Mouse (Mus musculus) adrenal gland, adult 8-10 months (tissue): ENCODE measurements around the gene Snrnp35. TPM values are rescaled to one million over a fixed set of nuclear protein-coding genes. Genes with fewer than 3 reads are reported as not detected.

Experiments
- DNase-seq: peaks from one replicate; pipeline ENCODE4 v3.0.0; 2022
- total RNA-seq, 4 experiments: library from RNA; stranded (reverse); gene quantifications; 2 replicates each; pipeline ENCODE4 v1.2.4; 2022

Snrnp35 gene
- total RNA-seq, 4 experiments from 2014 or later: 17.1 to 23.2 (median 17.5) TPM

DNA sequence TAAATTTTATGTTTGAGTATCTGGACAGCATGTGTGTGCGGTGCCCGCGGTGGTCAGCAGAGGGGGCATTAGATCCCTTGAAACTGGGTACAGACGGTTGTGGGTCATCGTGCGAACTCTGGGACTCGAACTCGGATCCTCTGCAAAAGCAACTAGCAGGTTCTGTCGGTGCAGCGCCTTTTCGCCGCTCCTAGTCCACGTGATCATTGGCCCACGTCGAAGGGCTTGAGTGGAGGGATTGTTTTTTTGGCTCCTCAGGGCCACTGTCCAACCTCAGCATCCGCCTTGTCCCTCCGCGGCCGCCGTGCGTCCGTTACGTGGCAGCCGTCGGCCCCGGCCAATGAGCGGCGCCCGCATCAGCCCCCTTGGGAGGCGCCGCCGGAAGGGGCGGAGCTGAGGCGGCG is 57.5 kb downstream of the Snrnp35 start, which contains the start of gene Tmed2:
Gene Tmed2, plus strand, starts transcription at position 313 of the 404 bp plus-strand sequence.
- DNase-seq: peak; percentile 95

Other genes with a start within 250 kb of the Snrnp35 start
- gene Pitpnm2, start 233.4 kb upstream of the Snrnp35 start, total RNA-seq: 10 to 100 TPM; 52.7 to 67.0 (median 62.5) TPM
- 10 to 100 TPM in 2 of 4 experiments, 1 to 10 TPM in 2; 9.3 to 17.8 (median 12.9) TPM for gene Mphosph9, start 155.2 kb upstream of the Snrnp35 start, total RNA-seq
- 10 to 100 TPM; 14.8 to 19.7 (median 15.9) TPM for gene 2810006K23Rik, start 155.0 kb upstream of the Snrnp35 start, total RNA-seq
- 100 to 1,000 TPM; 125 to 175 (median 144) TPM for gene Cdk2ap1, start 120.1 kb upstream of the Snrnp35 start, total RNA-seq
- gene Sbno1, start 57.1 kb upstream of the Snrnp35 start, total RNA-seq: 100 to 1,000 TPM in 2 of 4 experiments, 10 to 100 TPM in 2; 86.8 to 120 (median 107) TPM
- 100 to 1,000 TPM; 107 to 196 (median 137) TPM for gene Kmt5a, start 43.2 kb upstream of the Snrnp35 start, total RNA-seq
- 10 to 100 TPM; 26.3 to 29.7 (median 29.2) TPM for gene Rilpl2, start 4.8 kb upstream of the Snrnp35 start, total RNA-seq
- 10 to 100 TPM; 16.1 to 26.7 (median 21.0) TPM for gene Rilpl1, start 48.3 kb downstream of the Snrnp35 start, total RNA-seq
- gene Tmed2, start 57.6 kb downstream of the Snrnp35 start, total RNA-seq: 100 to 1,000 TPM; 179 to 244 (median 222) TPM
- 10 to 100 TPM; 13.4 to 28.4 (median 22.0) TPM for gene Ddx55, start 69.7 kb downstream of the Snrnp35 start, total RNA-seq
- gene Eif2b1, start 96.0 kb downstream of the Snrnp35 start, total RNA-seq: 10 to 100 TPM; 41.9 to 46.9 (median 45.6) TPM
- 10 to 100 TPM; 30.5 to 50.1 (median 40.8) TPM for gene Gtf2h3, start 96.0 kb downstream of the Snrnp35 start, total RNA-seq
- gene Atp6v0a2, start 145.4 kb downstream of the Snrnp35 start, total RNA-seq: 10 to 100 TPM; 81.1 to 95.2 (median 84.6) TPM
- 10 to 100 TPM in 1 of 4 experiments, 1 to 10 TPM in 3; 1.7 to 10.5 (median 5.8) TPM for gene Dnah10, start 242.0 kb downstream of the Snrnp35 start, total RNA-seq